Mouse (Mus musculus) neural tube, postnatal 0 days (tissue): ENCODE results near the gene Pnck. TPM values are rescaled to one million over a fixed set of nuclear protein-coding genes. Genes with fewer than 3 reads are reported as not detected.

Experiments used
- polyA plus RNA-seq: library from polyadenylated mRNA; unstranded; fragments of >200 nt; fragmentation: Nextera tagmentation; extraction: Ambion mirVana; gene quantifications from 2 replicates; pipeline ENCODE4 v1.2.1, GENCODE M21; 2015

Pnck gene
- polyA plus RNA-seq = 160 and 181 TPM in 2 replicates

DNA sequence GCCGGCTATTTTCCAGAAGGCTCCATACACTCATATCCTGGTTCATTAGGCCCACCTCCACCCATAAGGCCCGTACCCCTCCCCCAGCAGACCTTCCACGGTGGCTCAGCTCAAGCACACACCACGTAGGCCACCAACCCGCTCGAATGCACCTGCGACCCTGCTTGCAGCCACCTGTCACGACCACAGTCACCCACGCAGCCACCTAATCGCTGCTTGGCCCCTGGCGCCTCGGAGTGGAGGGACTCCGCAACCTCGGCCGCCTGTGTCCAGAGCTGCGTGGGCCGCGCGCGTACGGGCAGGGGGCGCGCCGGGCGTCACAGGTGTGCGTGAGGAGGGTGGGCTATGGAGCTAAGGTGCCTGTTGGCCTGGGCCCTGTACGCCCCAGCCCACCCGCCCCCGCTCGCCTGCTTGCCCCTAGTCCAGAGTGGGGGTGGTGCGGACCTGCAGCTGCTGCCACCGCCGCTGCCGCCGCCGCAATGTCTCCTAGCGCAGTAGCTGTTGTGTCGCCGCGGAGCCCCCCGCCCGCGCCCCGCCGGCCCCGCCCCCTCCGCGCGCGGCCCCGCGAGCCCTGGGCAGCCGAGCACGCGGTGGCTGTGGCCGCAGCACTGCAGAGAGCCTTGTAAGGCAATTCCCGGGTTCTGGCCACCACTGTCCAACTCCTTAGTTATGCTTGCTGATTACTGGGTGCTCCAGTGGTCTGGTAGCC lies at the start of gene Pnck:
Pnck (minus strand) TSS at position 543 of the 709 bp plus-strand sequence.

DNA sequence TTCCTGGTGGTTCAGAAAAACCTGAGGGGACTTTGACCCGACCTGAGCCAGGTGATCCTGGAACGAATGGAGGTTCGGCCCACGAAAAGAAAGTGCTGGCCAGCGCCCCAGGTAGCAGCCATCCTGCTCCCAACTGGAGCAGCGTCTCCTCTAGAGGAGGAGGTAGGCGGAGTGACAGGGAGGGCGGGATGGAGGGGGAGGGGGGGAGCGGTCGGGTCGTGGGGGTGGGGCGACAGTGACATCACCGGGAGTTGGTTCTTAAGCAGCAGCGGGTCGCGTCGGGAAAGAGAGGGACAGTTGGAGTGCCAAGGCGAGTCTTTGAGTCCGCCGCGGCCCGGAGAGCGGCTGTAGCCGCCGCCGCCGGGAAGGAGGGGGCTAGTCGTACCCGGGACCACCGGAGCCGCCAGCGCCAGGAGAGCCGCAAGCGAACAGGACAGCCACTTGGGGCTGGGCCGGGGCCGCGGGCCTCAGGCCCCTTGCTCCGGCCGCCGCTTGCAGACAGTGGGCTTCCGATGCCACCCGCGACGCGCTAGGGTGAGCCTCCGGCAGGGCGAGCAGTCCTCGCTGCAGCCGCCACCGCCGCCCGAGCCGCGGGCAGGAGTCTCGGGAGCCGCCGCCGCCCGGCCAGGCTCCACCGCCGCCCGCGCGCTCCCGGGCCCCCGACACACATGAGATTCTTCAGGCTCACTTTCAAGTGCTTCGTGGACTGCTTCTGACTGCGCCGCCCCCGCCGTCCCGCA lies 13.1 kb upstream of the Pnck start, which contains the start of gene Slc6a8:
Slc6a8 (plus strand) TSS at position 272 of the 740 bp plus-strand sequence.

GRCm38 (mm10) chrX:73639255-73639675 lies 20.7 kb downstream of the Pnck start, which contains the start of gene Dusp9:
Dusp9 (plus strand) TSS chrX:73639419.

Other genes with a start within 250 kb of the Pnck start
- 1.3 and 1.9 TPM in 2 replicates for gene Zfp92, start 249.0 kb downstream of the Pnck start, polyA plus RNA-seq
- gene Trex2, start 224.8 kb downstream of the Pnck start, polyA plus RNA-seq = not detected in 2 replicates
- 57.3 and 61.1 TPM in 2 replicates for gene Haus7, start 201.1 kb downstream of the Pnck start, polyA plus RNA-seq
- 40.7 and 49.5 TPM in 2 replicates for gene Bgn, start 176.5 kb downstream of the Pnck start, polyA plus RNA-seq
- gene Atp2b3, start 157.0 kb downstream of the Pnck start, polyA plus RNA-seq = 8.0 and 9.1 TPM in 2 replicates
- 2.0 and 2.2 TPM in 2 replicates for gene Dusp9, start 20.7 kb downstream of the Pnck start, polyA plus RNA-seq
- gene Slc6a8, start 13.0 kb upstream of the Pnck start, polyA plus RNA-seq = 9.5 and 10.7 TPM in 2 replicates
- 152 and 157 TPM in 2 replicates for gene Bcap31, start 56.1 kb upstream of the Pnck start, polyA plus RNA-seq
- gene Abcd1, start 56.5 kb upstream of the Pnck start, polyA plus RNA-seq = 11.4 and 13.1 TPM in 2 replicates
- 2.4 and 3.4 TPM in 2 replicates for gene Plxnb3, start 97.0 kb upstream of the Pnck start, polyA plus RNA-seq
- 2.1 and 2.8 TPM in 2 replicates for gene Srpk3, start 114.3 kb upstream of the Pnck start, polyA plus RNA-seq
- gene Idh3g, start 126.8 kb upstream of the Pnck start, polyA plus RNA-seq = 244 and 280 TPM in 2 replicates
- 211 and 212 TPM in 2 replicates for gene Ssr4, start 126.9 kb upstream of the Pnck start, polyA plus RNA-seq
- gene Pdzd4, start 164.9 kb upstream of the Pnck start, polyA plus RNA-seq = 4.0 and 4.7 TPM in 2 replicates
- gene Avpr2, start 232.0 kb upstream of the Pnck start, polyA plus RNA-seq = not detected in 2 replicates
- 55.5 and 73.7 TPM in 2 replicates for gene L1cam, start 236.0 kb upstream of the Pnck start, polyA plus RNA-seq